Mouse (Mus musculus) adrenal gland, postnatal 36 days (tissue): ENCODE data around the gene AC141477.1. TPM values are rescaled to one million over a fixed set of nuclear protein-coding genes. Genes with fewer than 3 reads are reported as not detected.

ENCODE experiments used
- DNase-seq, 2 experiments: peaks; one replicate each; pipeline ENCODE4 v3.0.0; 2021; ENCODE audit warnings: mixed read lengths in 1 of 2
- total RNA-seq, 2 experiments: library from RNA; stranded (reverse); gene quantifications; 2 replicates each; pipeline ENCODE4 v1.2.3; 2021

AC141477.1 gene
- total RNA-seq, 2 experiments from 2014 or later, result not detected

- no peak for DNase-seq
Measured at GRCm38 (mm10) chr10:76408520-76408919, 31.7 kb downstream of the AC141477.1 start.

- DNase-seq, result no peak
Measured at GRCm38 (mm10) chr10:76392596-76392995, 47.6 kb downstream of the AC141477.1 start.

DNA sequence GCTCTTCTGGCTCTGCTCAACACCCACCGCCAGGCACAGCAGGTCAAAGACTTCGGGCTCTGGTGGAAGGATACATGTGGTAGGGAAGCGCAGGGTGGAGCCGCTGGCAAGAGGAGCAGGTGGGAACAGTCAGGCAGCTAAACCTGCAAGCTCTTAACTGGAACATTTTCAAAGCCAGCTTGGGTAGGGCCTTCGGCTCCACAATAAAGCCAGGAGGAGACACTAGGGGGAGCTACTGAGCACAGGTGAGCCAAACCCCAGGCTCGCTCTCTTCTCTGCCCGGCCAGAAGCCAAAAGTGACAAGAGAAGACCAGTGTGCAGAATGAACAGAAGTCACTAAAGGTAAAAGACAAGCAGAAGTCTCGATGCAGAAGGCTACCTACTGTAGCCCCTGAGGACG, 48.5 kb downstream of the AC141477.1 start:
- DNase-seq, result peak in 1 of 2 experiments; percentile 13

GRCm38 (mm10) chr10:76391166-76391565, 49.1 kb downstream of the AC141477.1 start:
- DNase-seq, result no peak

Other genes with a start within 250 kb of the AC141477.1 start
- 10 to 100 TPM; 21.3 to 25.5 TPM for gene Prmt2, start 202.6 kb downstream of the AC141477.1 start, total RNA-seq
- gene S100b, start 186.6 kb downstream of the AC141477.1 start, total RNA-seq, result 10 to 100 TPM; 12.1 to 17.8 TPM
- gene Dip2a, start 95.2 kb downstream of the AC141477.1 start, total RNA-seq, result 10 to 100 TPM; 21.5 to 26.9 TPM
- 10 to 100 TPM; 13.8 to 15.5 TPM for gene Pcnt, start 2.3 kb upstream of the AC141477.1 start, total RNA-seq
- not detected for gene 2610028H24Rik, start 8.6 kb upstream of the AC141477.1 start, total RNA-seq
- gene Mcm3ap, start 28.5 kb upstream of the AC141477.1 start, total RNA-seq, result 10 to 100 TPM; 33.6 to 34.7 TPM
- 1 to 10 TPM; 2.0 to 3.5 TPM for gene Ybey, start 28.7 kb upstream of the AC141477.1 start, total RNA-seq
- gene Lss, start 91.1 kb upstream of the AC141477.1 start, total RNA-seq, result 10 to 100 TPM; 52.1 to 85.1 TPM
- gene Spatc1l, start 121.8 kb upstream of the AC141477.1 start, total RNA-seq, result under 1 TPM in 1 of 2 experiments, not detected in 1; 0.30 TPM
- gene Ftcd, start 135.2 kb upstream of the AC141477.1 start, total RNA-seq, result under 1 TPM in 1 of 2 experiments, not detected in 1; 0.53 TPM
- 10 to 100 TPM; 37.3 to 74.0 TPM for gene Col6a2, start 183.2 kb upstream of the AC141477.1 start, total RNA-seq